Comparison of ENCODE assay signal across 10 mouse cellular contexts in genomic region chr17:24538950-24539349, GRCm38 (mm10). TPM values are rescaled to one million over a fixed set of nuclear protein-coding genes. Genes with fewer than 3 reads are reported as not detected.
A peak's percentile ranks its signal among the peaks of the same experiment; 100 is the strongest.
DNase-seq lines count a peak whose midpoint lies in the region; ATAC-seq and TF ChIP-seq lines count a peak whose summit lies in the region.
"Had no signal": no experiment of that assay in that cellular context is flagged by ENCODE, and none has a peak within 500 bp of the region (broad histone marks: within the 10 kb centered on the region; RNA-seq: fewer than 3 reads in every experiment).

No protein-coding gene starts in this region.

- ATAC-seq in forebrain, embryonic 14.5 days = peak; percentile 54
- no peak for ATAC-seq in forebrain, embryonic 12.5 days (ENCODE audit: low FRiP score)
- ATAC-seq in midbrain, embryonic 14.5 days (ENCODE audit: low FRiP score, low TSS enrichment) = no peak
- ATAC-seq in midbrain, embryonic 13.5 days = no peak
- ATAC-seq in activated CD4-positive, CD25-positive, alpha-beta regulatory T cell, adult 4 months = peak; percentile 52
- peak; percentile 39; the same call in 1 of the 2 replicates for ATAC-seq in hindbrain, postnatal 0 days
- ATAC-seq in midbrain, postnatal 0 days (ENCODE audit: low FRiP score) = no peak
- no peak for ATAC-seq in erythroid progenitor cell, adult 5-6 weeks (replicated peaks; ENCODE audit: low FRiP score, poor library complexity, severe bottlenecking)

- 67% methylated on average over 8 of the region's 8 CpGs for WGBS in forebrain, embryonic 14.5 days
- WGBS in forebrain, embryonic 12.5 days = 72% methylated on average over 8 of the region's 8 CpGs
- 71% methylated on average over 8 of the region's 8 CpGs for WGBS in midbrain, embryonic 14.5 days
- 73% methylated on average over 8 of the region's 8 CpGs for WGBS in midbrain, embryonic 13.5 days
- WGBS in hindbrain, postnatal 0 days = 70% methylated on average over 8 of the region's 8 CpGs
- WGBS in midbrain, postnatal 0 days = 68% methylated on average over 8 of the region's 8 CpGs

- H3K27me3 ChIP-seq in forebrain, embryonic 14.5 days (replicated peaks; ENCODE audit: control insufficient read depth, insufficient read depth, low read length) = no peaks in the 10 kb centered on the region
- H3K27me3 ChIP-seq in forebrain, embryonic 12.5 days = no peaks in the 10 kb centered on the region
- no peaks in the 10 kb centered on the region for H3K27me3 ChIP-seq in midbrain, embryonic 14.5 days (ENCODE audit: control insufficient read depth, insufficient read depth, low read length)
- no peaks in the 10 kb centered on the region for H3K27me3 ChIP-seq in midbrain, embryonic 13.5 days
- H3K27me3 ChIP-seq in hindbrain, postnatal 0 days (ENCODE audit: insufficient read depth, low read length) = no peaks in the 10 kb centered on the region
- H3K27me3 ChIP-seq in midbrain, postnatal 0 days (ENCODE audit: insufficient read depth, low read length) = no peaks in the 10 kb centered on the region
- H3K27me3 ChIP-seq: heart, embryonic 13.5 days had no signal

- no peak overlapping the region for H3K4me2 ChIP-seq in forebrain, embryonic 14.5 days (ENCODE audit: low read length)
- H3K4me2 ChIP-seq in forebrain, embryonic 12.5 days = no peak overlapping the region
- H3K4me2 ChIP-seq in midbrain, embryonic 14.5 days (ENCODE audit: low read length) = no peak overlapping the region
- no peak overlapping the region for H3K4me2 ChIP-seq in midbrain, embryonic 13.5 days (replicated peaks)
- no peak overlapping the region for H3K4me2 ChIP-seq in hindbrain, postnatal 0 days (ENCODE audit: low read depth, low read length)
- no peak overlapping the region for H3K4me2 ChIP-seq in midbrain, postnatal 0 days (ENCODE audit: low read depth, low read length, poor library complexity, severe bottlenecking)
- H3K4me2 ChIP-seq: heart, embryonic 13.5 days had no signal

- peak; percentile 68 for TF ChIP-seq CTCF in hindbrain, postnatal 0 days (IDR thresholded peaks at IDR 0.05; ENCODE audit: low read depth)
- peak; percentile 71 for TF ChIP-seq CTCF in midbrain, postnatal 0 days (IDR thresholded peaks at IDR 0.05)

- H3K36me3 ChIP-seq in forebrain, embryonic 14.5 days (ENCODE audit: control insufficient read depth, insufficient read depth, low read length) = no peaks in the 10 kb centered on the region
- no peaks in the 10 kb centered on the region for H3K36me3 ChIP-seq in forebrain, embryonic 12.5 days (replicated peaks)
- no peaks in the 10 kb centered on the region for H3K36me3 ChIP-seq in midbrain, embryonic 14.5 days (ENCODE audit: control insufficient read depth, insufficient read depth, low read length)
- no peaks in the 10 kb centered on the region for H3K36me3 ChIP-seq in midbrain, embryonic 13.5 days
- no peaks in the 10 kb centered on the region for H3K36me3 ChIP-seq in hindbrain, postnatal 0 days (ENCODE audit: insufficient read depth, low read length)
- H3K36me3 ChIP-seq in midbrain, postnatal 0 days (ENCODE audit: insufficient read depth, low read length) = no peaks in the 10 kb centered on the region
- H3K36me3 ChIP-seq: heart, embryonic 13.5 days had no signal

- peak; percentile 61 for DNase-seq in forebrain, embryonic 14.5 days (ENCODE audit: low spot score)
- DNase-seq in midbrain, embryonic 14.5 days = peak; percentile 77
- peak; percentile 65 for DNase-seq in hindbrain, postnatal 0 days (ENCODE audit: low spot score)
- peak; percentile 50 for DNase-seq in midbrain, postnatal 0 days (ENCODE audit: low spot score)

- no peak overlapping the region for H3K27ac ChIP-seq in forebrain, embryonic 14.5 days (ENCODE audit: low read depth, low read length)
- no peak overlapping the region for H3K27ac ChIP-seq in forebrain, embryonic 12.5 days
- no peak overlapping the region for H3K27ac ChIP-seq in midbrain, embryonic 14.5 days (replicated peaks; ENCODE audit: low read depth, low read length)
- no peak overlapping the region for H3K27ac ChIP-seq in midbrain, embryonic 13.5 days
- H3K27ac ChIP-seq in hindbrain, postnatal 0 days = no peak overlapping the region
- H3K27ac ChIP-seq in midbrain, postnatal 0 days (ENCODE audit: low read depth, low read length) = no peak overlapping the region
- H3K27ac ChIP-seq: heart, embryonic 13.5 days; macrophage had no signal

- H3K4me3 ChIP-seq in forebrain, embryonic 14.5 days (ENCODE audit: low read depth, low read length) = no peak overlapping the region
- H3K4me3 ChIP-seq in forebrain, embryonic 12.5 days (replicated peaks) = no peak overlapping the region
- H3K4me3 ChIP-seq in midbrain, embryonic 14.5 days (replicated peaks; ENCODE audit: low read depth, low read length) = no peak overlapping the region
- H3K4me3 ChIP-seq in midbrain, embryonic 13.5 days (replicated peaks) = no peak overlapping the region
- H3K4me3 ChIP-seq in hindbrain, postnatal 0 days (ENCODE audit: low read length) = no peak overlapping the region
- H3K4me3 ChIP-seq in midbrain, postnatal 0 days (ENCODE audit: low read depth, low read length) = no peak overlapping the region
- H3K4me3 ChIP-seq: heart, embryonic 13.5 days had no signal

- H3K9ac ChIP-seq in forebrain, embryonic 14.5 days (ENCODE audit: low read length) = no peak overlapping the region
- H3K9ac ChIP-seq in forebrain, embryonic 12.5 days = no peak overlapping the region
- H3K9ac ChIP-seq in midbrain, embryonic 14.5 days (replicated peaks; ENCODE audit: low read length) = no peak overlapping the region
- no peak overlapping the region for H3K9ac ChIP-seq in midbrain, embryonic 13.5 days (replicated peaks)
- no peak overlapping the region for H3K9ac ChIP-seq in hindbrain, postnatal 0 days (replicated peaks; ENCODE audit: low read length)
- H3K9ac ChIP-seq in midbrain, postnatal 0 days (replicated peaks; ENCODE audit: low read length, poor library complexity, severe bottlenecking) = no peak overlapping the region
- H3K9ac ChIP-seq: heart, embryonic 13.5 days had no signal

- H3K9me3 ChIP-seq in forebrain, embryonic 14.5 days (replicated peaks; ENCODE audit: control insufficient read depth, low read length) = no peaks in the 10 kb centered on the region
- no peaks in the 10 kb centered on the region for H3K9me3 ChIP-seq in forebrain, embryonic 12.5 days
- no peaks in the 10 kb centered on the region for H3K9me3 ChIP-seq in midbrain, embryonic 14.5 days (ENCODE audit: control insufficient read depth, low read length)
- H3K9me3 ChIP-seq in midbrain, embryonic 13.5 days = no peaks in the 10 kb centered on the region
- H3K9me3 ChIP-seq in hindbrain, postnatal 0 days (ENCODE audit: low read length) = no peaks in the 10 kb centered on the region
- no peaks in the 10 kb centered on the region for H3K9me3 ChIP-seq in midbrain, postnatal 0 days (ENCODE audit: low read length)
- H3K9me3 ChIP-seq: heart, embryonic 13.5 days had no signal

- H3K4me1 ChIP-seq in forebrain, embryonic 14.5 days (ENCODE audit: control insufficient read depth, insufficient read depth, low read length) = peaks cover 8% of the 10 kb centered on the region
- peaks cover 10% of the 10 kb centered on the region for H3K4me1 ChIP-seq in forebrain, embryonic 12.5 days
- 0 out of 2 replicates have a peak, but pooled peaks cover 2% of the 10 kb centered on the region for H3K4me1 ChIP-seq in midbrain, embryonic 14.5 days (ENCODE audit: control insufficient read depth, insufficient read depth, low read length)
- H3K4me1 ChIP-seq in midbrain, embryonic 13.5 days (replicated peaks) = peaks cover 9% of the 10 kb centered on the region
- H3K4me1 ChIP-seq in hindbrain, postnatal 0 days (ENCODE audit: insufficient read depth, low read length) = peaks cover 8% of the 10 kb centered on the region; the same call in 1 of the 2 replicates
- H3K4me1 ChIP-seq in midbrain, postnatal 0 days (ENCODE audit: insufficient read depth, low read length) = 0 out of 2 replicates have a peak, but pooled peaks cover 5% of the 10 kb centered on the region
- H3K4me1 ChIP-seq: heart, embryonic 13.5 days had no signal

RNA-seq across cellular contexts. Expression of gene Rab26, which starts 4.9 kb away (rescaled TPM):
- polyA plus RNA-seq in forebrain, embryonic 14.5 days (2014; fragmentation: Nextera tagmentation; extraction: Ambion mirVana) = 4.0 TPM in 2 replicates
- 1.7 and 1.9 TPM in 2 replicates for polyA plus RNA-seq in forebrain, embryonic 12.5 days (2016; fragmentation: Nextera tagmentation; extraction: Ambion mirVana)
- polyA plus RNA-seq in midbrain, embryonic 14.5 days (2014; fragmentation: Nextera tagmentation; extraction: Ambion mirVana) = 4.9 and 6.5 TPM in 2 replicates
- 2.9 TPM in 2 replicates for polyA plus RNA-seq in midbrain, embryonic 13.5 days (2015; fragmentation: Nextera tagmentation; extraction: Ambion mirVana)
- 1 to 10 TPM; 2.8 to 3.3 TPM for polyA plus RNA-seq in activated CD4-positive, CD25-positive, alpha-beta regulatory T cell, adult 4 months (2017; shearing (Covaris generic))
- 2.7 and 4.0 TPM in 2 replicates for total RNA-seq in hindbrain, postnatal 0 days (2014; rRNA removed)
- polyA plus RNA-seq in hindbrain, postnatal 0 days (2015; fragmentation: Nextera tagmentation; extraction: Ambion mirVana) = 10.6 and 14.7 TPM in 2 replicates
- 4.4 and 7.6 TPM in 2 replicates for total RNA-seq in midbrain, postnatal 0 days (2014; rRNA removed)
- polyA plus RNA-seq in midbrain, postnatal 0 days (2015; fragmentation: Nextera tagmentation; extraction: Ambion mirVana) = 15.5 and 17.7 TPM in 2 replicates
- 1.1 TPM in 1 of 2 replicates, not detected in the other for total RNA-seq in erythroid progenitor cell, adult 5-6 weeks (2015; ENCODE audit: low replicate concordance)
- not detected in 2 replicates for total RNA-seq in erythroid progenitor cell, adult 5-6 weeks (2017; ENCODE audit: low replicate concordance)
- polyA plus RNA-seq: macrophage had no signal

RNA-seq across cellular contexts. Expression of gene Pkd1, which starts 10.7 kb away (rescaled TPM):
- 12.9 and 16.7 TPM in 2 replicates for polyA plus RNA-seq in forebrain, embryonic 14.5 days (2014; fragmentation: Nextera tagmentation; extraction: Ambion mirVana)
- 15.5 and 17.9 TPM in 2 replicates for polyA plus RNA-seq in forebrain, embryonic 12.5 days (2016; fragmentation: Nextera tagmentation; extraction: Ambion mirVana)
- polyA plus RNA-seq in midbrain, embryonic 14.5 days (2014; fragmentation: Nextera tagmentation; extraction: Ambion mirVana) = 18.0 and 28.3 TPM in 2 replicates
- polyA plus RNA-seq in midbrain, embryonic 13.5 days (2015; fragmentation: Nextera tagmentation; extraction: Ambion mirVana) = 17.7 and 19.4 TPM in 2 replicates
- polyA plus RNA-seq in activated CD4-positive, CD25-positive, alpha-beta regulatory T cell, adult 4 months (2017; shearing (Covaris generic)) = 10 to 100 TPM; 11.5 to 15.4 TPM
- total RNA-seq in hindbrain, postnatal 0 days (2014; rRNA removed) = 87.9 and 99.2 TPM in 2 replicates
- 14.9 and 16.0 TPM in 2 replicates for polyA plus RNA-seq in hindbrain, postnatal 0 days (2015; fragmentation: Nextera tagmentation; extraction: Ambion mirVana)
- 73.6 and 84.3 TPM in 2 replicates for total RNA-seq in midbrain, postnatal 0 days (2014; rRNA removed)
- 13.6 and 14.5 TPM in 2 replicates for polyA plus RNA-seq in midbrain, postnatal 0 days (2015; fragmentation: Nextera tagmentation; extraction: Ambion mirVana)
- total RNA-seq in erythroid progenitor cell, adult 5-6 weeks (2015; ENCODE audit: low replicate concordance) = 11.3 and 11.9 TPM in 2 replicates
- 11.7 and 22.5 TPM in 2 replicates for total RNA-seq in erythroid progenitor cell, adult 5-6 weeks (2017; ENCODE audit: low replicate concordance)

RNA-seq across cellular contexts. Expression of gene Traf7, which starts 11.2 kb away (rescaled TPM):
- polyA plus RNA-seq in forebrain, embryonic 14.5 days (2014; fragmentation: Nextera tagmentation; extraction: Ambion mirVana) = 80.1 and 96.6 TPM in 2 replicates
- 100 and 103 TPM in 2 replicates for polyA plus RNA-seq in forebrain, embryonic 12.5 days (2016; fragmentation: Nextera tagmentation; extraction: Ambion mirVana)
- polyA plus RNA-seq in midbrain, embryonic 14.5 days (2014; fragmentation: Nextera tagmentation; extraction: Ambion mirVana) = 86.2 and 90.8 TPM in 2 replicates
- polyA plus RNA-seq in midbrain, embryonic 13.5 days (2015; fragmentation: Nextera tagmentation; extraction: Ambion mirVana) = 97.3 and 106 TPM in 2 replicates
- polyA plus RNA-seq in activated CD4-positive, CD25-positive, alpha-beta regulatory T cell, adult 4 months (2017; shearing (Covaris generic)) = 10 to 100 TPM; 35.0 to 58.7 TPM
- total RNA-seq in hindbrain, postnatal 0 days (2014; rRNA removed) = 159 and 165 TPM in 2 replicates
- polyA plus RNA-seq in hindbrain, postnatal 0 days (2015; fragmentation: Nextera tagmentation; extraction: Ambion mirVana) = 64.0 and 66.1 TPM in 2 replicates
- total RNA-seq in midbrain, postnatal 0 days (2014; rRNA removed) = 175 and 179 TPM in 2 replicates
- 71.4 and 73.6 TPM in 2 replicates for polyA plus RNA-seq in midbrain, postnatal 0 days (2015; fragmentation: Nextera tagmentation; extraction: Ambion mirVana)
- total RNA-seq in erythroid progenitor cell, adult 5-6 weeks (2015; ENCODE audit: low replicate concordance) = 49.0 and 54.1 TPM in 2 replicates
- 73.9 and 83.1 TPM in 2 replicates for total RNA-seq in erythroid progenitor cell, adult 5-6 weeks (2017; ENCODE audit: low replicate concordance)

RNA-seq across cellular contexts. Expression of gene Caskin1, which starts 50.5 kb away (rescaled TPM):
- 9.1 and 14.6 TPM in 2 replicates for polyA plus RNA-seq in forebrain, embryonic 14.5 days (2014; fragmentation: Nextera tagmentation; extraction: Ambion mirVana)
- polyA plus RNA-seq in forebrain, embryonic 12.5 days (2016; fragmentation: Nextera tagmentation; extraction: Ambion mirVana) = 14.8 and 16.6 TPM in 2 replicates
- 34.8 and 37.5 TPM in 2 replicates for polyA plus RNA-seq in midbrain, embryonic 14.5 days (2014; fragmentation: Nextera tagmentation; extraction: Ambion mirVana)
- polyA plus RNA-seq in midbrain, embryonic 13.5 days (2015; fragmentation: Nextera tagmentation; extraction: Ambion mirVana) = 24.7 and 29.1 TPM in 2 replicates
- polyA plus RNA-seq in activated CD4-positive, CD25-positive, alpha-beta regulatory T cell, adult 4 months (2017; shearing (Covaris generic)) = under 1 TPM; 0.10 to 0.17 TPM
- total RNA-seq in hindbrain, postnatal 0 days (2014; rRNA removed) = 152 and 163 TPM in 2 replicates
- 42.1 and 43.7 TPM in 2 replicates for polyA plus RNA-seq in hindbrain, postnatal 0 days (2015; fragmentation: Nextera tagmentation; extraction: Ambion mirVana)
- 151 and 153 TPM in 2 replicates for total RNA-seq in midbrain, postnatal 0 days (2014; rRNA removed)
- polyA plus RNA-seq in midbrain, postnatal 0 days (2015; fragmentation: Nextera tagmentation; extraction: Ambion mirVana) = 43.9 and 47.5 TPM in 2 replicates
- total RNA-seq in erythroid progenitor cell, adult 5-6 weeks (2015; ENCODE audit: low replicate concordance) = not detected in 2 replicates
- total RNA-seq in erythroid progenitor cell, adult 5-6 weeks (2017; ENCODE audit: low replicate concordance) = not detected in 2 replicates
- polyA plus RNA-seq: macrophage had no signal

Comparison
In these comparisons a context has a peak if more than half of its experiments do, and no peak if none do; other contexts are left out.
1. ATAC-seq: peak in forebrain, embryonic 14.5 days (single experiment), activated CD4-positive, CD25-positive, alpha-beta regulatory T cell, adult 4 months (single experiment) and hindbrain, postnatal 0 days (single experiment); none in forebrain, embryonic 12.5 days (single experiment), midbrain, embryonic 14.5 days (single experiment), midbrain, embryonic 13.5 days (single experiment), midbrain, postnatal 0 days (single experiment) and erythroid progenitor cell, adult 5-6 weeks (single experiment).
2. Peak in every context shown above with its lines, with median percentiles within 50 percentile points of each other: DNase-seq.